Mouse (Mus musculus) liver, adult 2 months (tissue): ENCODE results near the gene Tbx20.

Experiments
- CTCF ChIP-seq: fragments of 200-500 bp; IDR thresholded peaks from 2 replicates; pipeline ENCODE4 v1.5.1; 2011; ENCODE audit warnings: low read depth, low read length, control low read depth
- POLR2A ChIP-seq: fragments of 200-500 bp; IDR thresholded peaks from 2 replicates; pipeline ENCODE4 v1.6.1; 2011; ENCODE audit warnings: low read length, control low read depth; ENCODE audit not compliant: insufficient read depth; ENCODE audit errors: extremely low read depth

DNA sequence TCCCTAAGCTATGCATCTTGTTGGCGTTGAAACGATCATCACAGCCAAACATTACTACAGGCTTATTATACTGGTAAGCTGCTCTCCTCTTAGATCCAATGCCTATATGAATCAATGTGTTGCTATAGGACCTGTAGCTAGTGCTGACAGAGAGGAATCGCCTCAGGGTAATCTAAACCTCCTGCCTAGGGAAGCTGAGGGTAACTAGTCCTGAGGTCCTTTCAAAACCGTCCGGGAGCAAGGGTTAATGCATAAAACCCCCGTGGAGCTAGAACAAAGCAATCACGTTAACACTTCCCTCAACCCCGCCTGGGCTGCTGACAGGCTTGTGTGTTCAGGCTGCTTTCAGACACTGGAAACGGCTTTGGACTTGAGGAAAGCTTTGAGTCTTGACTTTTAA is 2.4 kb upstream of the Tbx20 start:
- TF ChIP-seq CTCF = no peak
- TF ChIP-seq POLR2A = no peak
